Mouse (Mus musculus) liver, embryonic 14.5 days (tissue): ENCODE data around the gene Efhd2. TPM values are rescaled to one million over a fixed set of nuclear protein-coding genes. Genes with fewer than 3 reads are reported as not detected.

Experiments
- ATAC-seq: fragments of 200-750 bp; cut with Nextera tagmentation; 2 replicates; pipeline ENCODE4 v1.8.0; 2017; ENCODE audit warnings: moderate number of reproducible peaks, mild to moderate bottlenecking, moderate library complexity; ENCODE audit not compliant: insufficient read depth
- DNase-seq, 3 experiments: peaks; one replicate each; pipeline ENCODE4 v3.0.0-alpha.2; 2012 to 2013; ENCODE audit warnings: low read depth in 3 of 3, low spot score in 3 of 3
- H3K27ac ChIP-seq: fragments of 300-500 bp; sonication (generic); 2 replicates; pipeline ENCODE4 v1.5.1; 2014; ENCODE audit warnings: moderate library complexity, mild to moderate bottlenecking, control low read depth, inconsistent platforms
- H3K27me3 ChIP-seq: fragments of 300-500 bp; sonication (generic); 2 replicates; pipeline ENCODE4 v1.6.1; 2014; ENCODE audit warnings: mild to moderate bottlenecking, low read length, moderate library complexity; ENCODE audit not compliant: control insufficient read depth, insufficient read depth
- H3K36me3 ChIP-seq: fragments of 300-500 bp; sonication (generic); replicated peaks from 2 replicates; pipeline ENCODE4 v1.6.1; 2014; ENCODE audit warnings: low read depth; ENCODE audit not compliant: control insufficient read depth, insufficient read depth
- H3K4me1 ChIP-seq, 2 experiments: fragments of 200-500 bp in 1 of 2; fragments of 300-500 bp in 1 of 2; sonication (generic) in 1 of 2; replicated peaks; 2 replicates each; pipeline ENCODE4 v1.6.1; 2012 to 2014; ENCODE audit warnings: antibody characterized with exemption in 1 of 2, inconsistent platforms in 1 of 2, low read length in 1 of 2; ENCODE audit not compliant: control insufficient read depth in 2 of 2, insufficient read depth in 2 of 2
- H3K4me2 ChIP-seq: fragments of 300-500 bp; sonication (generic); 2 replicates; pipeline ENCODE4 v1.6.1; 2014; ENCODE audit warnings: low read depth, mild to moderate bottlenecking, control low read depth, moderate library complexity
- H3K4me3 ChIP-seq, 2 experiments: fragments of 200-500 bp in 1 of 2; fragments of 300-500 bp in 1 of 2; sonication (generic) in 1 of 2; 2 replicates each; pipeline ENCODE4 v1.5.1; 2012 to 2014; ENCODE audit warnings: low read depth in 2 of 2, low read length in 2 of 2, mild to moderate bottlenecking in 2 of 2, control low read depth in 1 of 2, inconsistent platforms in 1 of 2, moderate library complexity in 1 of 2; ENCODE audit not compliant: insufficient read depth in 1 of 2
- H3K9ac ChIP-seq: fragments of 300-500 bp; sonication (generic); replicated peaks from 2 replicates; pipeline ENCODE4 v1.6.1; 2014; ENCODE audit warnings: mild to moderate bottlenecking, control low read depth, moderate library complexity
- H3K9me3 ChIP-seq: fragments of 300-500 bp; sonication (generic); 2 replicates; pipeline ENCODE4 v1.6.1; 2016; ENCODE audit warnings: low read length, mixed read lengths; ENCODE audit not compliant: control insufficient read depth
- CTCF ChIP-seq: IDR thresholded peaks from 2 replicates; pipeline ENCODE4 v1.5.1; 2016; ENCODE audit warnings: antibody characterized with exemption, low read depth, control low read depth
- EP300 ChIP-seq: IDR thresholded peaks from 2 replicates; pipeline ENCODE4 v1.6.1; 2016; ENCODE audit warnings: antibody characterized with exemption, low read depth
- WGBS: fragments of 180-500 bp; shearing (Covaris S2); extraction: QIAGEN DNeasy Blood & Tissue Kit; methylation state at CpG from one replicate; pipeline ENCODE4 v1.1.7; 2014; ENCODE audit not compliant: insufficient replicate concordance; 5-methylcytosine and 5-hydroxymethylcytosine counted together
- polyA plus RNA-seq, 2 experiments: library from polyadenylated mRNA; depleted of rRNA in 1 of 2; stranded (reverse) in 1 of 2; unstranded in 1 of 2; fragments of >200 nt; fragmentation: Nextera tagmentation in 1 of 2; extraction: Ambion mirVana in 1 of 2; gene quantifications; 2 replicates each; pipeline versions ENCODE4 v1.2.1 to v1.2.3; 2012 to 2014

Efhd2 gene
- polyA plus RNA-seq, 2 experiments = 23.4 to 25.9 TPM

GRCm38 (mm10) chr4:141821178-141821577 lies 53.5 kb downstream of the Efhd2 start:
- Histone ChIP-seq H3K9me3 (no peaks in the 10 kb centered on the region), H3K4me3 (no peak overlapping the region), H3K4me2 (no peak overlapping the region), H3K36me3 (no peaks in the 10 kb centered on the region), H3K27me3 (no peaks in the 10 kb centered on the region), H3K27ac (no peak overlapping the region), H3K4me1 (peaks cover 0 to 5% of the 10 kb centered on the region in 2 experiments; a peak in 1 of 4 replicates), H3K9ac (no peak overlapping the region)
- DNase-seq (no peak), ATAC-seq (no peak)
- no peak for TF ChIP-seq EP300
- TF ChIP-seq CTCF = no peak
- WGBS = 59% methylated on average over 3 of the region's 3 CpGs

GRCm38 (mm10) chr4:141819316-141819715 lies 55.4 kb downstream of the Efhd2 start:
- no peak for TF ChIP-seq EP300
- TF ChIP-seq CTCF = no peak
- H3K4me3 ChIP-seq = no peak overlapping the region
- no peak overlapping the region for H3K9ac ChIP-seq
- no peaks in the 10 kb centered on the region for H3K9me3 ChIP-seq
- no peak overlapping the region for H3K4me2 ChIP-seq
- no peak overlapping the region for H3K27ac ChIP-seq
- 72% methylated on average over 7 of the region's 7 CpGs for WGBS
- H3K4me1 ChIP-seq = peaks cover 0 to 5% of the 10 kb centered on the region in 2 experiments; a peak in 1 of 4 replicates
- no peak for DNase-seq
- no peaks in the 10 kb centered on the region for H3K27me3 ChIP-seq
- no peaks in the 10 kb centered on the region for H3K36me3 ChIP-seq
- no peak for ATAC-seq

- TF ChIP-seq CTCF (no peak), EP300 (no peak)
- ATAC-seq (no peak), DNase-seq (no peak)
- Histone ChIP-seq H3K27me3 (no peaks in the 10 kb centered on the region), H3K4me1 (peaks cover 0 to 5% of the 10 kb centered on the region in 2 experiments; a peak in 1 of 4 replicates), H3K9ac (no peak overlapping the region), H3K4me3 (no peak overlapping the region), H3K9me3 (no peaks in the 10 kb centered on the region), H3K36me3 (0 out of 2 replicates have a peak, but pooled peaks cover 2% of the 10 kb centered on the region), H3K4me2 (no peak overlapping the region), H3K27ac (no peak overlapping the region)
- 67% methylated on average over 13 of the region's 13 CpGs for WGBS
These were observed 55.9 kb downstream of the Efhd2 start for GRCm38 (mm10) chr4:141818861-141819260.

GRCm38 (mm10) chr4:141817706-141818105 lies 57.0 kb downstream of the Efhd2 start:
- DNase-seq = no peak
- Histone ChIP-seq H3K9me3 (no peaks in the 10 kb centered on the region), H3K9ac (no peak overlapping the region), H3K27ac (no peak overlapping the region), H3K4me1 (no peaks in the 10 kb centered on the region), H3K36me3 (peaks cover 2% of the 10 kb centered on the region; the same call in 1 of the 2 replicates), H3K4me2 (no peak overlapping the region), H3K4me3 (no peak overlapping the region), H3K27me3 (no peaks in the 10 kb centered on the region)
- no peak for TF ChIP-seq EP300
- TF ChIP-seq CTCF = no peak
- WGBS = 77% methylated on average over 10 of the region's 10 CpGs
- ATAC-seq = no peak

DNA sequence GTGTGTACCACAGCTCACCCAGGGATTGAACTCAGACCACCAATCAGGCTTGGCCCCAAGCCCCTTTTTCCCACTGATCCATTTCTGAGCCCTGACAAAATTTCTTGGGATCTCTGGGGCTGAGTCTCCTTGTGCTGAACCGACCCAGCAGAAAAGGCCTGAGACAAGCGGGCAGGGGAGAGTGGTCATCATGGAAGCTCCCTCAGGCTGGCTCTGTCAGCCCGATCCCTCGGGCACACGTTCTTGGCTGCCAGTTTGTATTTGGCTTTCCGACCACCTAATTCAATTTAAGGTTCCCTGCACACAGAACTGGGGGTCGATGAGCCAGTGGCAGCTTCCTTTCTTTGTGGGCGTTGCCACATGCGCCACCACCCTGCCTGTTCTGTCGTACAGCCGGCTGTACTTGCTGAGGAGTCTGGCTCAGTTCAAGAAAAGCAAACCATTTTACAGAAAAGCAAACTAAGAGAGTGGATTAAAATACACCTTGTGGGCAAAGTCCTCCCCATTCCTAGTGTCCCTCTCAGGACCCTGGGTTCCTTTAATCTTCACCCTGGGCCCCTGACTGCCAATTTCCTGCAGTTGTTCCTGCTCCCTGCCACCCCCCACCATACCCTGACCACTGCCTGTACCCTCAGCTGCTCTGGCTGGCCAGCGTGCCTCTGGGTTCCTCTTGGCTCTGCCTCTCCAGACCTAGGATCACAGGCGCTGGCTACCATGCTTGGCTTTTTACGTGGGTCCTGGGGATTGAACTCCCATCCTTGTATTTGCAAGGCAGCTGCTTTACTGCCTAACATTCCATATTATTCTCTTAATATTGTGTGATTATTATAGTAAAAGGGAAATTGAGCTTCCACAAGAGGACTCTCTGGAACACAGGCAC lies 57.7 kb downstream of the Efhd2 start:
- H3K4me1 ChIP-seq = no peaks in the 10 kb centered on the region
- DNase-seq = no peak
- ATAC-seq = no peak
- H3K27ac ChIP-seq = no peak overlapping the region
- no peaks in the 10 kb centered on the region for H3K9me3 ChIP-seq
- H3K36me3 ChIP-seq = peaks cover 6% of the 10 kb centered on the region
- H3K4me2 ChIP-seq = no peak overlapping the region
- no peaks in the 10 kb centered on the region for H3K27me3 ChIP-seq
- H3K4me3 ChIP-seq = no peak overlapping the region
- no peak for TF ChIP-seq EP300
- TF ChIP-seq CTCF = no peak
- no peak overlapping the region for H3K9ac ChIP-seq
- 51% methylated on average over 14 of the region's 14 CpGs for WGBS
